ENCODE assay signal across 18 mouse cellular contexts in genomic region chr1:59157846-59158245, GRCm38 (mm10). TPM values are rescaled to one million over a fixed set of nuclear protein-coding genes. Genes with fewer than 3 reads are reported as not detected.
A peak's percentile ranks its signal among the peaks of the same experiment; 100 is the strongest.
DNase-seq lines count a peak whose midpoint lies in the region; ATAC-seq and TF ChIP-seq lines count a peak whose summit lies in the region.
"Had no signal": no experiment of that assay in that cellular context is flagged by ENCODE, and none has a peak within 500 bp of the region (broad histone marks: within the 10 kb centered on the region; RNA-seq: fewer than 3 reads in every experiment).

No protein-coding gene starts in this region.

- H3K9ac ChIP-seq in kidney, embryonic 14.5 days (ENCODE audit: low read depth, low read length), result no peak overlapping the region
- no peak overlapping the region for H3K9ac ChIP-seq in liver, adult 2 months (ENCODE audit: low read depth, low read length)
- H3K9ac ChIP-seq in liver, embryonic 12.5 days, result no peak overlapping the region
- H3K9ac ChIP-seq: embryonic facial prominence, embryonic 15.5 days; forebrain, embryonic 12.5 days; heart, embryonic 12.5 days; hindbrain, embryonic 14.5 days had no signal

- peak overlapping the region; percentile 58; the same call in 1 of the 2 replicates for H3K27ac ChIP-seq in kidney, adult 2 months (ENCODE audit: insufficient read depth, low read depth, low read length)
- H3K27ac ChIP-seq in kidney, embryonic 14.5 days (ENCODE audit: low read depth, low read length), result no peak overlapping the region
- no peak overlapping the region; the same call in 1 of the 2 replicates for H3K27ac ChIP-seq in liver, adult 2 months (replicated peaks; ENCODE audit: insufficient read depth, low read depth, low read length)
- no peak overlapping the region for H3K27ac ChIP-seq in liver, embryonic 12.5 days
- peak overlapping the region; percentile 36 for H3K27ac ChIP-seq in small intestine, adult 2 months (ENCODE audit: insufficient read depth, low read depth, low read length)
- H3K27ac ChIP-seq: embryonic facial prominence, embryonic 15.5 days; forebrain, embryonic 12.5 days; heart, adult 2 months; hindbrain, embryonic 10.5 days; hindbrain, embryonic 14.5 days had no signal

- H3K4me2 ChIP-seq in kidney, embryonic 14.5 days (replicated peaks; ENCODE audit: low read depth, low read length), result no peak overlapping the region
- H3K4me2 ChIP-seq in liver, embryonic 12.5 days, result no peak overlapping the region
- H3K4me2 ChIP-seq: embryonic facial prominence, embryonic 15.5 days; forebrain, embryonic 12.5 days; heart, embryonic 12.5 days; hindbrain, embryonic 14.5 days had no signal

- no peak for ATAC-seq in kidney, embryonic 14.5 days (ENCODE audit: low FRiP score, low TSS enrichment)
- no peak for ATAC-seq in liver, embryonic 12.5 days
- ATAC-seq: forebrain, embryonic 16.5 days had no signal

- TF ChIP-seq POLR2A in kidney, adult 2 months (IDR thresholded peaks at IDR 0.05; ENCODE audit: low read depth, low read length), result no peak
- TF ChIP-seq POLR2A in liver, adult 2 months (IDR thresholded peaks at IDR 0.05; ENCODE audit: extremely low read depth, insufficient read depth, low read length), result no peak
- no peak for TF ChIP-seq POLR2A in small intestine, adult 2 months (IDR thresholded peaks at IDR 0.05; ENCODE audit: low read depth, low read length)

- no peaks in the 10 kb centered on the region for H3K9me3 ChIP-seq in kidney, embryonic 14.5 days (ENCODE audit: control insufficient read depth, low read length)
- no peaks in the 10 kb centered on the region for H3K9me3 ChIP-seq in liver, embryonic 12.5 days (replicated peaks)
- H3K9me3 ChIP-seq: embryonic facial prominence, embryonic 15.5 days; forebrain, embryonic 12.5 days; heart, embryonic 12.5 days; hindbrain, embryonic 10.5 days had no signal

- no peak overlapping the region for H3K4me3 ChIP-seq in kidney, adult 2 months (ENCODE audit: insufficient read depth, low read depth, low read length)
- no peak overlapping the region for H3K4me3 ChIP-seq in kidney, embryonic 14.5 days (ENCODE audit: low read length)
- no peak overlapping the region for H3K4me3 ChIP-seq in liver, adult 2 months (ENCODE audit: insufficient read depth, low read depth, low read length)
- H3K4me3 ChIP-seq in liver, embryonic 12.5 days, result no peak overlapping the region
- no peak overlapping the region for H3K4me3 ChIP-seq in small intestine, adult 2 months (ENCODE audit: low read depth, low read length)
- H3K4me3 ChIP-seq: embryonic facial prominence, embryonic 15.5 days; forebrain, embryonic 12.5 days; heart, adult 2 months; heart, embryonic 12.5 days; hindbrain, embryonic 10.5 days had no signal

- TF ChIP-seq CTCF in kidney, adult 2 months (conservative IDR thresholded peaks at IDR 0.05; ENCODE audit: insufficient read depth, insufficient read length, low read depth, low read length), result no peak
- TF ChIP-seq CTCF in liver, adult 2 months (IDR thresholded peaks at IDR 0.05; ENCODE audit: low read depth, low read length), result no peak
- TF ChIP-seq CTCF in small intestine, adult 2 months (IDR thresholded peaks at IDR 0.05; ENCODE audit: extremely low read depth, insufficient read length, insufficient replicate concordance, low read depth, low read length), result no peak

- WGBS in kidney, adult 2 months, result 55% methylated on average over 4 of the region's 4 CpGs
- 78% methylated on average over 4 of the region's 4 CpGs for WGBS in kidney, embryonic 14.5 days
- 22% methylated on average over 4 of the region's 4 CpGs for WGBS in liver, adult 2 months
- 72% methylated on average over 4 of the region's 4 CpGs for WGBS in liver, embryonic 12.5 days (ENCODE audit: insufficient replicate concordance)
- 42% methylated on average over 4 of the region's 4 CpGs for WGBS in small intestine, adult 2 months

- peak; percentile 28 for DNase-seq in adrenal gland, postnatal 10 days
- DNase-seq in adrenal gland, postnatal 25 days, result no peak
- DNase-seq in kidney, adult 2 months, result peak; percentile 87
- peak; percentile 85 for DNase-seq in liver, adult 2 months (ENCODE audit: extremely low read depth, low read depth, low spot score)
- DNase-seq in right cerebral cortex, postnatal 14 days, result no peak
- DNase-seq: cerebellum, adult 11 months; embryo, embryonic 11 days; gastrocnemius, postnatal 10 days; heart, adult 2 months had no signal

- H3K36me3 ChIP-seq in kidney, adult 2 months (ENCODE audit: control insufficient read depth, insufficient read depth, low read length), result 0 out of 2 replicates have a peak, but pooled peaks cover under 1% of the 10 kb centered on the region
- H3K36me3 ChIP-seq in kidney, embryonic 14.5 days (ENCODE audit: control insufficient read depth, insufficient read depth, low read length), result no peaks in the 10 kb centered on the region
- H3K36me3 ChIP-seq in liver, adult 2 months (ENCODE audit: control insufficient read depth, insufficient read depth, low read length), result peaks cover 23% of the 10 kb centered on the region
- H3K36me3 ChIP-seq in liver, embryonic 12.5 days, result peaks cover 5% of the 10 kb centered on the region
- H3K36me3 ChIP-seq in small intestine, adult 2 months (ENCODE audit: control insufficient read depth, insufficient read depth, low read length), result peaks cover under 1% of the 10 kb centered on the region
- H3K36me3 ChIP-seq: embryonic facial prominence, embryonic 15.5 days had no signal

- peaks cover 18% of the 10 kb centered on the region; the same call in 1 of the 2 replicates for H3K4me1 ChIP-seq in kidney, adult 2 months (ENCODE audit: control insufficient read depth, insufficient read depth, low read length)
- no peaks in the 10 kb centered on the region for H3K4me1 ChIP-seq in kidney, embryonic 14.5 days (ENCODE audit: control insufficient read depth, insufficient read depth, low read length)
- peaks cover 14% of the 10 kb centered on the region; the same call in 1 of the 2 replicates for H3K4me1 ChIP-seq in liver, adult 2 months (ENCODE audit: control insufficient read depth, insufficient read depth, low read length)
- 0 out of 2 replicates have a peak, but pooled peaks cover 3% of the 10 kb centered on the region for H3K4me1 ChIP-seq in liver, embryonic 12.5 days
- peaks cover 23% of the 10 kb centered on the region; the same call in 1 of the 2 replicates for H3K4me1 ChIP-seq in small intestine, adult 2 months (ENCODE audit: control insufficient read depth, insufficient read depth, insufficient read length, low read length)
- H3K4me1 ChIP-seq: heart, embryonic 12.5 days had no signal

- H3K27me3 ChIP-seq in kidney, adult 2 months (replicated peaks; ENCODE audit: control insufficient read depth, insufficient read depth, low read length), result no peaks in the 10 kb centered on the region
- H3K27me3 ChIP-seq in kidney, embryonic 14.5 days (ENCODE audit: control insufficient read depth, insufficient read depth, low read length), result no peaks in the 10 kb centered on the region
- no peaks in the 10 kb centered on the region for H3K27me3 ChIP-seq in liver, adult 2 months (ENCODE audit: control insufficient read depth, insufficient read depth, low read length)
- no peaks in the 10 kb centered on the region for H3K27me3 ChIP-seq in liver, embryonic 12.5 days (replicated peaks)
- H3K27me3 ChIP-seq in small intestine, adult 2 months (ENCODE audit: control insufficient read depth, insufficient read depth, low read length), result no peaks in the 10 kb centered on the region
- H3K27me3 ChIP-seq: embryonic facial prominence, embryonic 15.5 days; forebrain, embryonic 12.5 days; heart, embryonic 12.5 days had no signal

- no peaks in the 10 kb centered on the region for H3K79me2 ChIP-seq in liver, adult 2 months (ENCODE audit: control insufficient read depth, insufficient read depth, low read length)

RNA-seq across cellular contexts. Expression of gene Mpp4, which starts 5.3 kb away (rescaled TPM):
- total RNA-seq in adrenal gland, postnatal 10 days (2021), result under 1 TPM; 0.69 to 0.94 TPM
- 0.71 TPM in 1 of 2 replicates, not detected in the other for total RNA-seq in adrenal gland, postnatal 25 days (2021)
- polyA plus RNA-seq in kidney, adult 2 months (2012; rRNA removed), result 2.6 TPM in 2 replicates
- polyA plus RNA-seq in kidney, embryonic 14.5 days (2014; fragmentation: Nextera tagmentation; extraction: Ambion mirVana), result 0.59 and 0.62 TPM in 2 replicates
- total RNA-seq in liver, adult 2 months (2014; rRNA removed), result 2.3 and 4.0 TPM in 2 replicates
- polyA plus RNA-seq in liver, adult 2 months (2012; rRNA removed), result 5.5 and 7.6 TPM in 2 replicates
- polyA plus RNA-seq in liver, embryonic 12.5 days (2016; fragmentation: Nextera tagmentation; extraction: Ambion mirVana), result 0.25 and 0.45 TPM in 2 replicates
- 1.4 and 2.9 TPM in 2 replicates for polyA plus RNA-seq in small intestine, adult 2 months (2012; rRNA removed)
- total RNA-seq: heart, adult 2 months had no signal

RNA-seq across cellular contexts. Expression of gene Tmem237, which starts 37.6 kb away (rescaled TPM):
- total RNA-seq in adrenal gland, postnatal 10 days (2021), result 10 to 100 TPM; 15.2 to 15.3 TPM
- 16.5 and 18.0 TPM in 2 replicates for total RNA-seq in adrenal gland, postnatal 25 days (2021)
- 9.6 and 10.3 TPM in 2 replicates for polyA plus RNA-seq in kidney, adult 2 months (2012; rRNA removed)
- polyA plus RNA-seq in kidney, embryonic 14.5 days (2014; fragmentation: Nextera tagmentation; extraction: Ambion mirVana), result 49.9 and 53.8 TPM in 2 replicates
- total RNA-seq in liver, adult 2 months (2014; rRNA removed), result 4.5 and 5.2 TPM in 2 replicates
- 1.1 and 1.8 TPM in 2 replicates for polyA plus RNA-seq in liver, adult 2 months (2012; rRNA removed)
- 10.4 and 11.5 TPM in 2 replicates for polyA plus RNA-seq in liver, embryonic 12.5 days (2016; fragmentation: Nextera tagmentation; extraction: Ambion mirVana)
- polyA plus RNA-seq in small intestine, adult 2 months (2012; rRNA removed), result 0.47 and 0.51 TPM in 2 replicates

Comparison
In these comparisons a context has a peak if more than half of its experiments do, and no peak if none do; other contexts are left out.
1. DNase-seq: peak in adrenal gland, postnatal 10 days (single experiment), kidney, adult 2 months (single experiment) and liver, adult 2 months (single experiment); none in adrenal gland, postnatal 25 days (single experiment) and right cerebral cortex, postnatal 14 days (single experiment).
2. H3K27ac ChIP-seq: peak in kidney, adult 2 months (single experiment) and small intestine, adult 2 months (single experiment); none in kidney, embryonic 14.5 days (single experiment), liver, adult 2 months (single experiment) and liver, embryonic 12.5 days (single experiment).